Mouse (Mus musculus): ENCODE measurements around the gene Klhl5. TPM values are rescaled to one million over a fixed set of nuclear protein-coding genes. Genes with fewer than 3 reads are reported as not detected.

The Klhl5 gene
- total RNA-seq, 2 experiments from 2014 or later, result 47.5 to 74.9 TPM

- no peak for ATAC-seq (ENCODE audit: poor library complexity, severe bottlenecking)
These were observed 73.9 kb downstream of the Klhl5 start for GRCm38 (mm10) chr5:65181160-65181793.

- ATAC-seq (ENCODE audit: poor library complexity, severe bottlenecking), result no peak
These were observed 74.4 kb downstream of the Klhl5 start for GRCm38 (mm10) chr5:65181794-65182169.

- no peak for ATAC-seq (ENCODE audit: poor library complexity, severe bottlenecking)
These were observed 74.9 kb downstream of the Klhl5 start for GRCm38 (mm10) chr5:65182268-65182667.

- ATAC-seq (ENCODE audit: poor library complexity, severe bottlenecking), result no peak
These were observed 84.3 kb downstream of the Klhl5 start for GRCm38 (mm10) chr5:65191601-65192000.

- ATAC-seq (ENCODE audit: poor library complexity, severe bottlenecking), result no peak
These were observed 87.1 kb downstream of the Klhl5 start for GRCm38 (mm10) chr5:65194441-65194840.

- peak; percentile 100 for ATAC-seq (ENCODE audit: poor library complexity, severe bottlenecking)
These were observed 92.2 kb downstream of the Klhl5 start, which contains the start of gene Wdr19 for GRCm38 (mm10) chr5:65199346-65200128. Gene Wdr19, plus strand, starts transcription at chr5:65199696.

GRCm38 (mm10) chr5:65204726-65205125, 97.4 kb downstream of the Klhl5 start:
- ATAC-seq (ENCODE audit: poor library complexity, severe bottlenecking), result no peak

GRCm38 (mm10) chr5:65213321-65213720, 106.0 kb downstream of the Klhl5 start:
- ATAC-seq (ENCODE audit: poor library complexity, severe bottlenecking), result peak; percentile 49; the same call in 1 of the 2 replicates

Other genes starting within 250 kb of the Klhl5 start
- gene Tlr1, start 174.0 kb upstream of the Klhl5 start, total RNA-seq (2015), result 13.8 and 16.1 TPM in 2 replicates
- gene Tlr1, start 174.0 kb upstream of the Klhl5 start, total RNA-seq (2017), result 9.4 and 10.7 TPM in 2 replicates
- 14.0 and 14.2 TPM in 2 replicates for gene Tlr6, start 147.4 kb upstream of the Klhl5 start, total RNA-seq (2015)
- 8.7 and 10.6 TPM in 2 replicates for gene Tlr6, start 147.4 kb upstream of the Klhl5 start, total RNA-seq (2017)
- 5.8 and 6.4 TPM in 2 replicates for gene Fam114a1, start 137.5 kb upstream of the Klhl5 start, total RNA-seq (2015)
- 10.0 and 13.5 TPM in 2 replicates for gene Fam114a1, start 137.5 kb upstream of the Klhl5 start, total RNA-seq (2017)
- gene Tmem156, start 15.4 kb upstream of the Klhl5 start, total RNA-seq (2015), result 34.8 and 37.4 TPM in 2 replicates
- 54.5 and 54.9 TPM in 2 replicates for gene Tmem156, start 15.4 kb upstream of the Klhl5 start, total RNA-seq (2017)
- gene Wdr19, start 92.2 kb downstream of the Klhl5 start, total RNA-seq (2015), result 0.36 and 0.89 TPM in 2 replicates
- 0.37 and 1.6 TPM in 2 replicates for gene Wdr19, start 92.2 kb downstream of the Klhl5 start, total RNA-seq (2017)
- gene Rfc1, start 228.1 kb downstream of the Klhl5 start, total RNA-seq (2015), result 38.5 and 39.7 TPM in 2 replicates
- 77.6 and 92.3 TPM in 2 replicates for gene Rfc1, start 228.1 kb downstream of the Klhl5 start, total RNA-seq (2017)
- gene Klb, start 240.8 kb downstream of the Klhl5 start, total RNA-seq (2015), result not detected in 2 replicates
- not detected in 2 replicates for gene Klb, start 240.8 kb downstream of the Klhl5 start, total RNA-seq (2017)